9 mouse cellular contexts compared by ENCODE assay signal in the genomic region with DNA sequence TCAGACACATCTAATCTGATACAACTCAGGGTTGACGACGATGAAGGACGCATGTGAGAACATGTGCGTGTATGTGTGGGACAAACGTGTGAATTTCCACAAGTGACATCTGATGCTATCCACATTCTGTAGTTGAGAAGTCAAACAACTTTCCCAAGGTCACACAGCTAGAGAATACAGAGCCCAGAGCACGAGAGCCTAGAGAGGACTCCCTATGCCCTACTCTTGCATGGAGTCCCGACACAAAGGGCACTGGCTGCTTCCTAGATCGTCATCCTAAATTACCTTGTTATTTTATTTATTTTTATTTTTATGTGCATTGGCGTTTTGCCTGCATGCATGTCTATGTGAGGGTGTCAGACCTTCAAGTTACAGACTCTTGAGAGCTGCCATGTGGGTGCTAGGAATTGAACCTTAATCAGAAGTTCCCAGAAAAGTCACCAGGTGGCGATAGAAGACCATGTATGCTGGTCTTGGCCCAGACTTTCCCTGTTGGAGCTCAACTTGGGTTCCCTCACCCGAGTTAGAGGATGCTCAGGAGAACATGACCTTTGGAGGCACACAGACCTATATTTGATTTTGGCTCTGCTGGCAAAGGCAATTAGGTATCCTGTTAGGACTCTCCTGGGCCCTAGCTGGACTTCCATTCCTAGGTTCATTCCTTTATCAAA. TPM values are rescaled to one million over a fixed set of nuclear protein-coding genes. Genes with fewer than 3 reads are reported as not detected.
A peak's percentile ranks its signal among the peaks of the same experiment; 100 is the strongest.
DNase-seq lines count a peak whose midpoint lies in the region; ATAC-seq and TF ChIP-seq lines count a peak whose summit lies in the region.
"Had no signal": no experiment of that assay in that cellular context is flagged by ENCODE, and none has a peak within 500 bp of the region (broad histone marks: within the 10 kb centered on the region; RNA-seq: fewer than 3 reads in every experiment).

No protein-coding gene starts in this region.

- TF ChIP-seq EP300 in stomach, postnatal 0 days (optimal IDR thresholded peaks at IDR 0.05), result no peak

- no peak overlapping the region for H3K4me3 ChIP-seq in liver, adult 2 months (ENCODE audit: insufficient read depth, low read depth, low read length)
- H3K4me3 ChIP-seq in stomach, postnatal 0 days (ENCODE audit: low read depth, low read length), result no peak overlapping the region
- H3K4me3 ChIP-seq: embryonic facial prominence, embryonic 15.5 days had no signal

- 54% methylated on average over 11 of the region's 11 CpGs for WGBS in liver, adult 2 months
- 47% methylated on average over 11 of the region's 11 CpGs for WGBS in stomach, postnatal 0 days

- H3K36me3 ChIP-seq in liver, adult 2 months (ENCODE audit: control insufficient read depth, insufficient read depth, low read length), result no peaks in the 10 kb centered on the region; the same call in 1 of the 2 replicates
- H3K36me3 ChIP-seq in stomach, postnatal 0 days (ENCODE audit: control insufficient read depth, insufficient read depth, low read length), result no peaks in the 10 kb centered on the region
- H3K36me3 ChIP-seq: embryonic facial prominence, embryonic 15.5 days had no signal

- ATAC-seq in stomach, postnatal 0 days (ENCODE audit: low FRiP score, low TSS enrichment), result peak; percentile 66

- no peak for TF ChIP-seq POLR2A in liver, adult 2 months (IDR thresholded peaks at IDR 0.05; ENCODE audit: extremely low read depth, insufficient read depth, low read length)

- no peaks in the 10 kb centered on the region for H3K79me2 ChIP-seq in liver, adult 2 months (ENCODE audit: control insufficient read depth, insufficient read depth, low read length)

- no peak overlapping the region for H3K4me2 ChIP-seq in stomach, postnatal 0 days (replicated peaks; ENCODE audit: low read depth)
- H3K4me2 ChIP-seq: embryonic facial prominence, embryonic 15.5 days had no signal

- no peaks in the 10 kb centered on the region for H3K9me3 ChIP-seq in stomach, postnatal 0 days (ENCODE audit: control insufficient read depth, low read length)
- H3K9me3 ChIP-seq: embryonic facial prominence, embryonic 15.5 days had no signal

- H3K4me1 ChIP-seq in liver, adult 2 months (ENCODE audit: control insufficient read depth, insufficient read depth, low read length), result peaks cover 1% of the 10 kb centered on the region; the same call in 1 of the 2 replicates
- H3K4me1 ChIP-seq in stomach, postnatal 0 days (replicated peaks; ENCODE audit: control insufficient read depth, insufficient read depth), result no peaks in the 10 kb centered on the region

- DNase-seq in 416B (ENCODE audit: low read depth) (peak; percentile 85), NIH3T3 (ENCODE audit: low read depth) (peak; percentile 84)
- peak; percentile 88 to 89 for DNase-seq in cerebellum, postnatal 14 days
- peak; percentile 20 for DNase-seq in gastrocnemius, postnatal 25 days
- peak; percentile 84 for DNase-seq in kidney, adult 9 months
- peak; percentile 78 for DNase-seq in liver, adult 2 months (ENCODE audit: extremely low read depth, low read depth, low spot score)
- DNase-seq in natural killer cell, adult 2 months (ENCODE audit: low spot score in 2 of 2), result peak; percentile 26 to 57
- peak; percentile 71 for DNase-seq in stomach, postnatal 0 days (ENCODE audit: low spot score)

- peak; percentile 56 for TF ChIP-seq CTCF in liver, adult 2 months (IDR thresholded peaks at IDR 0.05; ENCODE audit: low read depth, low read length)
- peak; percentile 93 for TF ChIP-seq CTCF in stomach, postnatal 0 days (IDR thresholded peaks at IDR 0.05; ENCODE audit: low read depth)

- no peaks in the 10 kb centered on the region for H3K27me3 ChIP-seq in liver, adult 2 months (ENCODE audit: control insufficient read depth, insufficient read depth, low read length)
- H3K27me3 ChIP-seq in stomach, postnatal 0 days (ENCODE audit: control insufficient read depth, insufficient read depth, low read length), result no peaks in the 10 kb centered on the region
- H3K27me3 ChIP-seq: embryonic facial prominence, embryonic 15.5 days had no signal

- H3K9ac ChIP-seq in liver, adult 2 months (ENCODE audit: low read depth, low read length), result no peak overlapping the region
- H3K9ac ChIP-seq in stomach, postnatal 0 days (ENCODE audit: low read length), result no peak overlapping the region
- H3K9ac ChIP-seq: embryonic facial prominence, embryonic 15.5 days had no signal

- H3K27ac ChIP-seq in liver, adult 2 months (replicated peaks; ENCODE audit: insufficient read depth, low read depth, low read length), result no peak overlapping the region
- H3K27ac ChIP-seq in stomach, postnatal 0 days (replicated peaks), result no peak overlapping the region
- H3K27ac ChIP-seq: embryonic facial prominence, embryonic 15.5 days had no signal

RNA-seq across cellular contexts. Expression of a gene that starts 7.3 kb away (rescaled TPM):
- not detected for total RNA-seq in gastrocnemius, postnatal 25 days (2021)
- not detected in 2 replicates for total RNA-seq in liver, adult 2 months (2014; rRNA removed)
- polyA plus RNA-seq in liver, adult 2 months (2012; rRNA removed), result not detected in 2 replicates
- polyA plus RNA-seq in stomach, postnatal 0 days (2015; fragmentation: Nextera tagmentation; extraction: Ambion mirVana), result not detected in 2 replicates
- polyA plus RNA-seq: embryonic facial prominence, embryonic 15.5 days had no signal

RNA-seq across cellular contexts. Expression of a gene that starts 30.0 kb away (rescaled TPM):
- not detected for total RNA-seq in gastrocnemius, postnatal 25 days (2021)
- 10.0 and 10.9 TPM in 2 replicates for total RNA-seq in liver, adult 2 months (2014; rRNA removed)
- polyA plus RNA-seq in liver, adult 2 months (2012; rRNA removed), result 20.5 and 24.3 TPM in 2 replicates
- 3.7 and 3.8 TPM in 2 replicates for polyA plus RNA-seq in stomach, postnatal 0 days (2015; fragmentation: Nextera tagmentation; extraction: Ambion mirVana)

RNA-seq across cellular contexts. Expression of a gene that starts 38.3 kb away (rescaled TPM):
- 1 to 10 TPM; 4.0 to 4.2 TPM for total RNA-seq in gastrocnemius, postnatal 25 days (2021)
- 17.4 and 29.2 TPM in 2 replicates for total RNA-seq in liver, adult 2 months (2014; rRNA removed)
- polyA plus RNA-seq in liver, adult 2 months (2012; rRNA removed), result 39.6 and 45.2 TPM in 2 replicates
- polyA plus RNA-seq in stomach, postnatal 0 days (2015; fragmentation: Nextera tagmentation; extraction: Ambion mirVana), result 90.2 and 91.7 TPM in 2 replicates

Comparison
In these comparisons a context has a peak if more than half of its experiments do, and no peak if none do; other contexts are left out.
1. DNase-seq: peak in every context shown above with its lines; median percentile 88 in cerebellum, postnatal 14 days; 85 in 416B; 84 in NIH3T3; 84 in kidney, adult 9 months; 78 in liver, adult 2 months; 71 in stomach, postnatal 0 days; 42 in natural killer cell, adult 2 months; 20 in gastrocnemius, postnatal 25 days.
2. RNA of a gene that starts 30.0 kb away (total RNA-seq): 10.0 to 10.9 TPM in liver, adult 2 months; not detected in gastrocnemius, postnatal 25 days; every median in the first group is over 10 times any median in the second.